Mouse (Mus musculus) CH12.LX (cell line): Measurements from ENCODE around the gene Mettl26. TPM values are rescaled to one million over a fixed set of nuclear protein-coding genes. Genes with fewer than 3 reads are reported as not detected.

Source experiments
- DNase-seq: peaks from one replicate; pipeline ENCODE4 v3.0.0-alpha.2; 2013; ENCODE audit errors: extremely low read depth
- H3K27ac ChIP-seq: 2 replicates; pipeline ENCODE4 v1.5.1; 2012; ENCODE audit warnings: low read depth, mild to moderate bottlenecking, control low read depth, moderate library complexity; ENCODE audit not compliant: insufficient read depth
- H3K27me3 ChIP-seq: replicated peaks from 2 replicates; pipeline ENCODE3; 2012; ENCODE audit warnings: inconsistent platforms
- H3K36me3 ChIP-seq, 2 experiments: replicated peaks in 1 of 2; 2 replicates each; pipeline versions ENCODE3 to v1.6.1; 2012; ENCODE audit warnings: inconsistent platforms in 1 of 2, low read length in 1 of 2, mild to moderate bottlenecking in 1 of 2, mixed read lengths in 1 of 2, moderate library complexity in 1 of 2; ENCODE audit not compliant: control insufficient read depth in 1 of 2, insufficient read depth in 1 of 2
- H3K4me1 ChIP-seq, 2 experiments: 2 replicates each; pipeline ENCODE4 v1.6.1; 2012; ENCODE audit warnings: inconsistent platforms in 1 of 2, moderate library complexity in 1 of 2; ENCODE audit not compliant: insufficient read depth in 2 of 2, control insufficient read depth in 1 of 2
- H3K4me2 ChIP-seq: 2 replicates; pipeline ENCODE4 v1.6.1; 2012; ENCODE audit warnings: low read depth, mild to moderate bottlenecking, control low read depth; ENCODE audit not compliant: poor library complexity, insufficient read depth, severe bottlenecking
- H3K4me3 ChIP-seq, 3 experiments: fragments of 150-350 bp in 1 of 3; sonication (generic) in 1 of 3; replicated peaks in 1 of 3; 2 replicates each; pipeline versions ENCODE3 to v1.5.1; 2011 to 2012; ENCODE audit warnings: low read depth in 2 of 3, low read length in 2 of 3, mild to moderate bottlenecking in 2 of 3, moderate library complexity in 2 of 3, control low read depth in 1 of 3, improper control_type of control experiment in 1 of 3, inconsistent platforms in 1 of 3, mixed read lengths in 1 of 3; ENCODE audit not compliant: poor library complexity in 1 of 3
- H3K79me2 ChIP-seq: replicated peaks from 2 replicates; pipeline ENCODE4 v1.6.1; 2012; ENCODE audit warnings: mild to moderate bottlenecking, moderate library complexity; ENCODE audit not compliant: control insufficient read depth, poor library complexity, insufficient read depth, severe bottlenecking; ENCODE audit errors: extremely low read depth
- H3K9ac ChIP-seq: 2 replicates; pipeline ENCODE4 v1.6.1; 2012; ENCODE audit warnings: low read depth, mild to moderate bottlenecking, control low read depth, moderate library complexity; ENCODE audit not compliant: insufficient read depth
- H3K9me3 ChIP-seq: replicated peaks from 2 replicates; pipeline ENCODE3; 2012; ENCODE audit warnings: low read length, inconsistent platforms, mixed read lengths
- HCFC1 ChIP-seq: IDR thresholded peaks from 2 replicates; pipeline ENCODE4 v1.6.1; 2012; ENCODE audit warnings: low read depth, mild to moderate bottlenecking, inconsistent platforms, low read length, improper control_type of control experiment
- IRF4 ChIP-seq: IDR thresholded peaks from 2 replicates; pipeline ENCODE4 v1.6.1; 2014; ENCODE audit warnings: low read depth, mild to moderate bottlenecking, inconsistent platforms, low read length, improper control_type of control experiment
- JUN ChIP-seq: IDR thresholded peaks from 2 replicates; pipeline ENCODE4 v1.6.1; 2011; ENCODE audit warnings: low read depth, mild to moderate bottlenecking, low read length, improper control_type of control experiment, moderate library complexity; ENCODE audit not compliant: insufficient read depth
- JUND ChIP-seq: conservative IDR thresholded peaks from 2 replicates; pipeline ENCODE4 v1.6.1; 2011; ENCODE audit warnings: low read depth, low read length, improper control_type of control experiment
- MAFK ChIP-seq: IDR thresholded peaks from 2 replicates; pipeline ENCODE4 v1.6.1; 2011; ENCODE audit warnings: low read length, improper control_type of control experiment; ENCODE audit not compliant: insufficient replicate concordance
- MAZ ChIP-seq: IDR thresholded peaks from 2 replicates; pipeline ENCODE4 v1.6.1; 2012; ENCODE audit warnings: low read depth, mild to moderate bottlenecking, inconsistent platforms, low read length, improper control_type of control experiment, moderate library complexity
- MEF2A ChIP-seq: IDR thresholded peaks from 2 replicates; pipeline ENCODE4 v1.6.1; 2014; ENCODE audit warnings: low read depth, mild to moderate bottlenecking, inconsistent platforms, low read length, improper control_type of control experiment, borderline replicate concordance
- MYC ChIP-seq: IDR thresholded peaks from 2 replicates; pipeline ENCODE4 v1.6.1; 2011; ENCODE audit warnings: low read depth, mild to moderate bottlenecking, improper control_type of control experiment, low read length
- NELFE ChIP-seq: IDR thresholded peaks from 2 replicates; pipeline ENCODE4 v1.6.1; 2011; ENCODE audit warnings: low read depth, low read length, improper control_type of control experiment
- RAD21 ChIP-seq: IDR thresholded peaks from 2 replicates; pipeline ENCODE4 v1.6.1; 2011; ENCODE audit warnings: low read depth, mild to moderate bottlenecking, low read length, improper control_type of control experiment, moderate library complexity
- RCOR1 ChIP-seq: conservative IDR thresholded peaks from 2 replicates; pipeline ENCODE4 v1.6.1; 2012; ENCODE audit warnings: low read depth, mild to moderate bottlenecking, inconsistent platforms, low read length, improper control_type of control experiment
- UBTF ChIP-seq: IDR thresholded peaks from 2 replicates; pipeline ENCODE4 v1.6.1; 2012; ENCODE audit warnings: low read depth, mild to moderate bottlenecking, inconsistent platforms, low read length, improper control_type of control experiment, moderate library complexity
- USF2 ChIP-seq: conservative IDR thresholded peaks from 2 replicates; pipeline ENCODE4 v1.6.1; 2011; ENCODE audit warnings: low read depth, low read length, improper control_type of control experiment
- ZC3H11A ChIP-seq: IDR thresholded peaks from 2 replicates; pipeline ENCODE4 v1.6.1; 2012; ENCODE audit warnings: low read depth, mild to moderate bottlenecking, inconsistent platforms, low read length, improper control_type of control experiment
- dilution Hi-C: fragments of 300-500 bp; cut with MboI; formaldehyde crosslinking; loops from 2 replicates; pipeline ENCODE4 v1.14.3; 2020; ENCODE audit warnings: low sequenced_read_pairs; ENCODE audit not compliant: extremely low pct_unique_long_range_greater_than_20kb, extremely low pct_ligation_motif_present
- in situ Hi-C: fragments of 300-500 bp; cut with MboI; formaldehyde crosslinking; loops from 3 replicates; pipeline ENCODE4 v1.14.3; 2019; ENCODE audit warnings: low sequenced_read_pairs, low pct_ligation_motif_present, low pct_unique_long_range_greater_than_20kb, mixed read lengths
- polyA plus RNA-seq: library from polyadenylated mRNA; unstranded; fragments of >175 nt; gene quantifications from 2 replicates; pipeline ENCODE4 v1.2.1, GENCODE M21; 2012; ENCODE audit warnings: low read depth; ENCODE audit not compliant: insufficient read length
- total RNA-seq, 2 experiments: library from RNA; depleted of rRNA; stranded (reverse); fragments of 300-350 nt in 1 of 2; fragments of >200 nt in 1 of 2; gene quantifications; 2 replicates each; pipeline ENCODE4 v1.2.3; 2012 to 2014

Gene Mettl26
- total and polyA plus RNA-seq, 3 experiments, result 29.8 to 52.5 (median 33.0) TPM

GRCm38 (mm10) chr17:25886806-25887205 is 11.9 kb downstream of the Mettl26 start:
- no peaks in the 10 kb centered on the region for H3K27me3 ChIP-seq
- no peaks in the 10 kb centered on the region for H3K9me3 ChIP-seq
- H3K4me2 ChIP-seq, result no peak overlapping the region
- TF ChIP-seq MAFK (no peak), JUND (no peak), USF2 (no peak), RAD21 (no peak)
- TF ChIP-seq, all 38 proteins: peak for 0
- in situ Hi-C loops, result no loop called here
- Histone ChIP-seq H3K36me3 (peaks cover 48 to 92% of the 10 kb centered on the region in 2 experiments), H3K27ac (no peak overlapping the region), H3K4me3 (no peak overlapping the region), H3K4me1 (peaks cover 0 to 5% of the 10 kb centered on the region in 2 experiments; a peak in 1 of 4 replicates), H3K9ac (no peak overlapping the region), H3K79me2 (no peaks in the 10 kb centered on the region; the same call in 1 of the 2 replicates)
- dilution Hi-C loops, result no loop called here
- no peak for DNase-seq

GRCm38 (mm10) chr17:25887467-25887866 is 12.6 kb downstream of the Mettl26 start:
- Histone ChIP-seq H3K4me1 (peaks cover 0 to 5% of the 10 kb centered on the region in 2 experiments; a peak in 1 of 4 replicates), H3K79me2 (no peaks in the 10 kb centered on the region; the same call in 1 of the 2 replicates)
- dilution Hi-C loops, result no loop called here
- TF ChIP-seq MAFK, result no peak
- TF ChIP-seq MYC, result no peak
- no peak for TF ChIP-seq NELFE
- TF ChIP-seq JUN, result no peak
- TF ChIP-seq MAZ, result no peak
- TF ChIP-seq RCOR1, result no peak
- TF ChIP-seq MEF2A, result no peak
- TF ChIP-seq UBTF, result no peak
- TF ChIP-seq ZC3H11A, result no peak
- TF ChIP-seq HCFC1, result no peak
- TF ChIP-seq IRF4, result no peak
- TF ChIP-seq, all 38 proteins: peak for 0
- Histone ChIP-seq H3K9ac (no peak overlapping the region), H3K27ac (no peak overlapping the region), H3K36me3 (peaks cover 43 to 92% of the 10 kb centered on the region in 2 experiments), H3K9me3 (no peaks in the 10 kb centered on the region), H3K4me3 (no peak overlapping the region), H3K27me3 (no peaks in the 10 kb centered on the region), H3K4me2 (no peak overlapping the region)
- no peak for DNase-seq
- in situ Hi-C loops, result no loop called here
